Mouse (Mus musculus): ENCODE measurements at regions not wholly inside any gene's neighbourhood (a gene's known extent, or its start where the extent isn't known, plus 50 kb on each side); places are given as distances from the start of the nearest gene placed in this dataset.

DNA sequence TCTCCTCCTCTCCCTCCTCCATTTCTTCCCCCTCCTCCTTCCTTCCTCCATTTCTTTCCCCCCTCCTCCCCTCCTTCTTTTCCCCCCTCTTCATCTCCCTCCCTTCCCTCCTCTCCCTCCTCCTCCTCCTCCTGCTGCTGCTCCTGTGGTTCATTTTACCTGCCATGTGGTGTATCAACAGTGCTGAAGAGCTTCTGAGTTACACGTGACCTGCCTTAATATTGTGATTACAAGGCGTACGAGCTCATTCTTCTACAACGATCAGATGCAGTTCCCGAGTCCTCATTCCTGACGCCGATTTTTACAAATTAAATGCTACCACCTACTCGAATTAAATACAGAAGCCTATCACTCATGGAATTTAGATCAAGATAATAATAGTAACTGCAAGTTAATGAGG is 113.6 kb downstream of the Gm9817 start:
- TF ChIP-seq CTCF (conservative IDR thresholded peaks at IDR 0.05; ENCODE audit: low read length) (no peak), NANOG (IDR thresholded peaks at IDR 0.05; ENCODE audit: borderline replicate concordance, low read length) (no peak), POU5F1 (IDR thresholded peaks at IDR 0.05; ENCODE audit: borderline replicate concordance, low read length) (no peak)
